Mouse (Mus musculus): ENCODE measurements around the gene Cby3. TPM values are rescaled to one million over a fixed set of nuclear protein-coding genes. Genes with fewer than 3 reads are reported as not detected.

Cby3 gene
- polyA plus RNA-seq, 1 experiment: not detected

DNA sequence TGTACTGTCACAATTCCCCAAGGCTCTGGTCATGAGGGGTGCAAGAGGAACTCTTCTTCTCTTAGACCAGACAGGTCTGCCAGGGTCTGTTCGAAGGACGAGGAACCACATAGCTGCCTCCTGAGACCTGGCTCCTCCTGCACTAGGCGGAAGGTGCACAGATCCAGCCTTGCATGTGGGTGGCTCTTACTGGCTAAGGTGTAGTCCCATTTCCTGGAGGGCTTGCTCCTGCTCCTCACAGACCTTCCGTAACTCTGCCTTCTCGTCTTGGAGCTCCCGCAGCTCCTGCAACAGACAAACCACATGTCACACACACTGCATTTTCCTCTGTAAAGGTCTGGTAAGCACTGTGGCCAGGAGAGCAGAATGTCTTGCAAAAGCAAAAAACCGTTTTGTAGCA lies 40.5 kb downstream of the Cby3 start:
- TF ChIP-seq MYOD1 (IDR thresholded peaks at IDR 0.05; ENCODE audit: control insufficient read depth in 1 of 3, insufficient read length in 2 of 3, low read depth in 2 of 3) (no peak), USF1 (IDR thresholded peaks at IDR 0.05; ENCODE audit: low read depth) (no peak), REST (IDR thresholded peaks at IDR 0.05; ENCODE audit: insufficient read depth, insufficient read length) (no peak), POLR2A (IDR thresholded peaks at IDR 0.05; ENCODE audit: insufficient read length, low read depth) (no peak), CEBPB (IDR thresholded peaks at IDR 0.05; ENCODE audit: insufficient read depth, poor library complexity, severe bottlenecking) (no peak), SRF (IDR thresholded peaks at IDR 0.05; ENCODE audit: control insufficient read depth, insufficient read length, low read depth) (no peak), MYOG (IDR thresholded peaks at IDR 0.05; ENCODE audit: control insufficient read depth in 1 of 3, insufficient read depth in 1 of 3, insufficient read length in 2 of 3, low read depth in 2 of 3) (no peak), TCF12 (IDR thresholded peaks at IDR 0.05; ENCODE audit: insufficient read depth, poor library complexity, severe bottlenecking) (no peak), E2F4 (IDR thresholded peaks at IDR 0.05; ENCODE audit: insufficient read depth) (no peak), TCF3 (IDR thresholded peaks at IDR 0.05; ENCODE audit: insufficient read length, low read depth) (no peak), MAX (IDR thresholded peaks at IDR 0.05; ENCODE audit: low read depth) (no peak), POLR2AphosphoS2 (IDR thresholded peaks at IDR 0.05; ENCODE audit: insufficient read length, low read depth) (no peak)
- no peaks in the 10 kb centered on the region for H3K79me2 ChIP-seq (ENCODE audit: control insufficient read depth, insufficient read depth)
- H3K27me3 ChIP-seq (ENCODE audit: control insufficient read depth, insufficient read depth, insufficient read length): no peaks in the 10 kb centered on the region
- no peak overlapping the region for H3K4me3 ChIP-seq
- no peak overlapping the region for H3ac ChIP-seq (ENCODE audit: control insufficient read depth, insufficient read length)
- H3K36me3 ChIP-seq (ENCODE audit: control insufficient read depth, insufficient read depth): peaks cover 5% of the 10 kb centered on the region
- H3K4me2 ChIP-seq (ENCODE audit: low read depth): no peak overlapping the region

DNA sequence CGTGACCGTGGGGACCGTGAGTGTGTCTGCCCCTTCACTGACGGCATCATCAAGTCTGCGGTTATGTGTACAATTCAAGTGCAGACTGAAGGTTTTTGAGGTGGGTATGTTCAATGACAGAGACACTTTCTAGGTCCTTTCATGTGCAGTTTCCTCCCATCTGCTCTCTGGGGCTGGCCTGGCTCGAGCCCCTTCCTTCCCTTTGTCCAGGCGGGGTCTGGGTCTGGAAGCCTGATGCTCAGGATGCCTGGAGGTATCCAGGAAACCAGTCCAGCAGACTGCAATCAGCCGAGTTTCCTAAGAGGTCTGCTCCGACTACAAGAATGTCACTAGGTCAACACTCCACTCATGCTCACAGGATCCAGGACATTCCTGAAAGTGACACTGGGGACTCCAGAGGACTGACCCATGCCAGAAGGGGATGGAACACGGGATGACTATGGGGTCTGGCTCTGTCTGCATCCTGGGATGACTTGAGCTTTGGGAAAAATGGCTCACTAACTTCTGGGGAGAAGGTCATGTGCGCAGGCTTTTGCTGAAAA lies 42.6 kb downstream of the Cby3 start:
- Histone ChIP-seq H3K79me2 (ENCODE audit: control insufficient read depth, insufficient read depth) (no peaks in the 10 kb centered on the region), H3K4me3 (no peak overlapping the region), H3K4me2 (ENCODE audit: low read depth) (no peak overlapping the region), H3K27me3 (ENCODE audit: control insufficient read depth, insufficient read depth, insufficient read length) (no peaks in the 10 kb centered on the region), H3ac (ENCODE audit: control insufficient read depth, insufficient read length) (no peak overlapping the region), H3K36me3 (ENCODE audit: control insufficient read depth, insufficient read depth) (peaks cover 12% of the 10 kb centered on the region)
- TF ChIP-seq TCF3 (IDR thresholded peaks at IDR 0.05; ENCODE audit: insufficient read length, low read depth): no peak
- TF ChIP-seq REST (IDR thresholded peaks at IDR 0.05; ENCODE audit: insufficient read depth, insufficient read length): no peak
- no peak for TF ChIP-seq USF1 (IDR thresholded peaks at IDR 0.05; ENCODE audit: low read depth)
- no peak for TF ChIP-seq CEBPB (IDR thresholded peaks at IDR 0.05; ENCODE audit: insufficient read depth, poor library complexity, severe bottlenecking)
- no peak for TF ChIP-seq POLR2AphosphoS2 (IDR thresholded peaks at IDR 0.05; ENCODE audit: insufficient read length, low read depth)
- TF ChIP-seq POLR2A (IDR thresholded peaks at IDR 0.05; ENCODE audit: insufficient read length, low read depth): no peak
- TF ChIP-seq TCF12 (IDR thresholded peaks at IDR 0.05; ENCODE audit: insufficient read depth, poor library complexity, severe bottlenecking): no peak
- TF ChIP-seq E2F4 (IDR thresholded peaks at IDR 0.05; ENCODE audit: insufficient read depth): no peak
- TF ChIP-seq SRF (IDR thresholded peaks at IDR 0.05; ENCODE audit: control insufficient read depth, insufficient read length, low read depth): no peak
- no peak for TF ChIP-seq MYOD1 (IDR thresholded peaks at IDR 0.05; ENCODE audit: control insufficient read depth in 1 of 3, insufficient read length in 2 of 3, low read depth in 2 of 3)
- TF ChIP-seq MAX (IDR thresholded peaks at IDR 0.05; ENCODE audit: low read depth): no peak
- no peak for TF ChIP-seq MYOG (IDR thresholded peaks at IDR 0.05; ENCODE audit: control insufficient read depth in 1 of 3, insufficient read depth in 1 of 3, insufficient read length in 2 of 3, low read depth in 2 of 3)

DNA sequence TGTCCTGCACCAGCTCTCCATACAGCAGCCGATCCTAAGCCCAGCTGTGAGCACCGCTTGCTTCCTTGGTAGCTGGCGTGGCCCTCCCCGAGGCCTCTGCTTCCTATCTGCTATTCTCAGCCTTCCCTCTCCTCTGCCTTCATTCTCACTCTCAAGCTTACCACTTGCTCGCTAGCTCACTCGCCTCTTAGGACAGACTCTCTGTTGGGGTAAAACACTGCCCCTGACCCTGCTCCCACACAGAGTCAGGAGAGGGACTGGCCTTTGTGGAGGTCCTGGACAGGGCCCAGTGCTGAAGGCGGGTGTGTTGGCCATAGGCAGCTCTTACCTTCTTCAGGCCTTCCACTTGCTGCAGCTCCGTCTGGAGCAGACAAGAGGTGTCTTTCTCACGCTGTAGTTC lies 43.1 kb downstream of the Cby3 start:
- Histone ChIP-seq H3K79me2 (ENCODE audit: control insufficient read depth, insufficient read depth) (no peaks in the 10 kb centered on the region), H3K36me3 (ENCODE audit: control insufficient read depth, insufficient read depth) (peaks cover 12% of the 10 kb centered on the region), H3K27me3 (ENCODE audit: control insufficient read depth, insufficient read depth, insufficient read length) (no peaks in the 10 kb centered on the region), H3K4me2 (ENCODE audit: low read depth) (no peak overlapping the region), H3ac (ENCODE audit: control insufficient read depth, insufficient read length) (no peak overlapping the region), H3K4me3 (no peak overlapping the region)
- TF ChIP-seq CEBPB (IDR thresholded peaks at IDR 0.05; ENCODE audit: insufficient read depth, poor library complexity, severe bottlenecking) (no peak), SRF (IDR thresholded peaks at IDR 0.05; ENCODE audit: control insufficient read depth, insufficient read length, low read depth) (no peak), MAX (IDR thresholded peaks at IDR 0.05; ENCODE audit: low read depth) (no peak), TCF12 (IDR thresholded peaks at IDR 0.05; ENCODE audit: insufficient read depth, poor library complexity, severe bottlenecking) (no peak), REST (IDR thresholded peaks at IDR 0.05; ENCODE audit: insufficient read depth, insufficient read length) (no peak), POLR2AphosphoS2 (IDR thresholded peaks at IDR 0.05; ENCODE audit: insufficient read length, low read depth) (no peak), POLR2A (IDR thresholded peaks at IDR 0.05; ENCODE audit: insufficient read length, low read depth) (no peak), MYOD1 (IDR thresholded peaks at IDR 0.05; ENCODE audit: control insufficient read depth in 1 of 3, insufficient read length in 2 of 3, low read depth in 2 of 3) (no peak), E2F4 (IDR thresholded peaks at IDR 0.05; ENCODE audit: insufficient read depth) (no peak), MYOG (IDR thresholded peaks at IDR 0.05; ENCODE audit: control insufficient read depth in 1 of 3, insufficient read depth in 1 of 3, insufficient read length in 2 of 3, low read depth in 2 of 3) (no peak), TCF3 (IDR thresholded peaks at IDR 0.05; ENCODE audit: insufficient read length, low read depth) (no peak), USF1 (IDR thresholded peaks at IDR 0.05; ENCODE audit: low read depth) (no peak)

DNA sequence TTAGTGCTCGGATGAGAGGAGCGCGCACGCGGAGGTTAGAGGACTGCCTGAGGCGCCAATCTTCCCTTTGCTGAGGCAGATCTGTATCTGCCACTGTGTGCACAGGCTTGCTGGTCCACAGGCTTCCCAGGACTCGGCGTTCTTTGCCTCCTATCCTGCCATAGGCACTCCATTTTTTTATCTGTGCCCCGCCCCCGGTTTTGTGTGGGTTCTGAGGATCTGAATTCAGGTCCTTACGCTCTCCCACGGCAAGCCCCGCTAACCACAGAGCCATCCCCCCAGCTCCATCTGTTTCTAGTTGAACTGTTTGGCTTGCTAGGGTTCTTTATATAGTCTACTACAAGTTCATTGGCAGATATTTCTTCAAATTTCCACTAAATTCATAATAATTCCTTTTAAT lies 44.5 kb downstream of the Cby3 start:
- TF ChIP-seq POLR2A (IDR thresholded peaks at IDR 0.05; ENCODE audit: insufficient read length, low read depth): no peak
- no peak overlapping the region for H3K4me2 ChIP-seq (ENCODE audit: low read depth)
- H3K79me2 ChIP-seq (ENCODE audit: control insufficient read depth, insufficient read depth): no peaks in the 10 kb centered on the region
- H3K36me3 ChIP-seq (ENCODE audit: control insufficient read depth, insufficient read depth): peaks cover 12% of the 10 kb centered on the region
- H3ac ChIP-seq (ENCODE audit: control insufficient read depth, insufficient read length): no peak overlapping the region
- H3K27me3 ChIP-seq (ENCODE audit: control insufficient read depth, insufficient read depth, insufficient read length): no peaks in the 10 kb centered on the region
- H3K4me3 ChIP-seq: no peak overlapping the region

DNA sequence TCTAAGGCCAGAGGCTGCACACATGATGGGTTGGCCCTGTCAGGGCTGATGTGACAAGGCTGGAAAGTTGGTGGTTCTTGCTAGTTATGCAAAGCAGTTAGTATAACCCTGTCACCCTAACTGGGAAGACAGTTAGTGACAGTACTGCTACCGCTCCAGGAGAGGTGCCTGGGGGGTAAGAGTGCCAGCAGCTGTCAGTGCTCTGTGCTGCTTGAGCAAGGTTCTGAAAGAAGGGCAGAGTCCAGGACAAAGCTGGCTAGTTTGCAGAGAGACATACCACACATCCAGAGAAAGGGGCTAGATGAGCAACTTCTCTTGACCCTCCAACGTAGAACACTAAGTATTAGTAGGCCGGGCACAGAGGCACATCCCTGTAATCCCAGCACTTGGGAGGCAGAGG lies 48.2 kb downstream of the Cby3 start:
- no peak overlapping the region for H3K4me2 ChIP-seq (ENCODE audit: low read depth)
- TF ChIP-seq TCF3 (IDR thresholded peaks at IDR 0.05; ENCODE audit: insufficient read length, low read depth) (no peak), E2F4 (IDR thresholded peaks at IDR 0.05; ENCODE audit: insufficient read depth) (no peak), CEBPB (IDR thresholded peaks at IDR 0.05; ENCODE audit: insufficient read depth, poor library complexity, severe bottlenecking) (no peak), POLR2AphosphoS2 (IDR thresholded peaks at IDR 0.05; ENCODE audit: insufficient read length, low read depth) (no peak), USF1 (IDR thresholded peaks at IDR 0.05; ENCODE audit: low read depth) (no peak)
- H3K4me3 ChIP-seq: no peak overlapping the region
- no peak overlapping the region for H3ac ChIP-seq (ENCODE audit: control insufficient read depth, insufficient read length)
- H3K36me3 ChIP-seq (ENCODE audit: control insufficient read depth, insufficient read depth): peaks cover 16% of the 10 kb centered on the region
- H3K79me2 ChIP-seq (ENCODE audit: control insufficient read depth, insufficient read depth): no peaks in the 10 kb centered on the region
- no peaks in the 10 kb centered on the region for H3K27me3 ChIP-seq (ENCODE audit: control insufficient read depth, insufficient read depth, insufficient read length)
